ENCODE assay signal across 11 mouse cellular contexts in the genomic region with DNA sequence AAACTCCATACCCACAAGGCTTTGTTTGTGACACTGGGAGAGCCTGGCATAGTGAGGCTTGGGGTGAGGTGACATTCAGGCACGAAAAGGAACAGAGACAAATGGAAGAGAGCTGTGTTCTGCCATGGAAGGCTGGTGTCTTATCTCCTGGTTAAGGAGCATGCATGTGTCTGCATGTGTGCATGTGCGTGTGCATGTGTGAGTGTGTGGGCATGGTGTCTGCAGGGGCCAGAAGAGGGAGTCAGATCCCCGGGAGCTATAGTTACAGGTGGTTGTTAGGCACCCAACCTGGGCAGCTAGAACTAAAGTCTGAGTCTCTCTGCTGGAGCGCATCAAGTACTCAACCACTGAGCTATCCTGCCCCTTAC.
DNase-seq lines count a peak whose midpoint lies in the region; ATAC-seq and TF ChIP-seq lines count a peak whose summit lies in the region.
"Had no signal": no experiment of that assay in that cellular context is flagged by ENCODE, and none has a peak within 500 bp of the region (broad histone marks: within the 10 kb centered on the region; RNA-seq: fewer than 3 reads in every experiment).

No protein-coding gene starts in this region.

- peak overlapping the region; percentile 50 for H3K27ac ChIP-seq in hindbrain, embryonic 10.5 days
- H3K27ac ChIP-seq in hindbrain, embryonic 12.5 days, result no peak overlapping the region
- peak overlapping the region; percentile 82 for H3K27ac ChIP-seq in midbrain, embryonic 10.5 days (replicated peaks)
- no peak overlapping the region for H3K27ac ChIP-seq in midbrain, postnatal 0 days (ENCODE audit: low read depth, low read length)
- H3K27ac ChIP-seq in limb, embryonic 11.5 days (replicated peaks; ENCODE audit: low read depth, low read length), result no peak overlapping the region
- H3K27ac ChIP-seq: liver, embryonic 14.5 days; neural tube, embryonic 13.5 days had no signal

- no peaks in the 10 kb centered on the region for H3K9me3 ChIP-seq in hindbrain, embryonic 10.5 days
- H3K9me3 ChIP-seq in hindbrain, embryonic 12.5 days (replicated peaks), result no peaks in the 10 kb centered on the region
- no peaks in the 10 kb centered on the region for H3K9me3 ChIP-seq in midbrain, embryonic 10.5 days (replicated peaks)
- H3K9me3 ChIP-seq in midbrain, postnatal 0 days (ENCODE audit: low read length), result no peaks in the 10 kb centered on the region
- H3K9me3 ChIP-seq in limb, embryonic 11.5 days (ENCODE audit: control insufficient read depth, low read length), result no peaks in the 10 kb centered on the region
- H3K9me3 ChIP-seq: neural tube, embryonic 13.5 days had no signal

- WGBS in hindbrain, embryonic 10.5 days, result 44% methylated on average over 4 of the region's 4 CpGs
- 56% methylated on average over 4 of the region's 4 CpGs for WGBS in hindbrain, embryonic 12.5 days
- 34% methylated on average over 4 of the region's 4 CpGs for WGBS in midbrain, embryonic 10.5 days
- 42% methylated on average over 4 of the region's 4 CpGs for WGBS in midbrain, postnatal 0 days
- WGBS in limb, embryonic 11.5 days, result 53% methylated on average over 4 of the region's 4 CpGs

- peaks cover 30% of the 10 kb centered on the region for H3K4me1 ChIP-seq in hindbrain, embryonic 10.5 days (replicated peaks)
- H3K4me1 ChIP-seq in hindbrain, embryonic 12.5 days, result peaks cover 10% of the 10 kb centered on the region
- H3K4me1 ChIP-seq in midbrain, embryonic 10.5 days, result peaks cover 45% of the 10 kb centered on the region
- H3K4me1 ChIP-seq in midbrain, postnatal 0 days (ENCODE audit: insufficient read depth, low read length), result peaks cover 12% of the 10 kb centered on the region
- H3K4me1 ChIP-seq in limb, embryonic 11.5 days (ENCODE audit: control insufficient read depth, insufficient read depth, low read length), result peaks cover 20% of the 10 kb centered on the region

- ATAC-seq in hindbrain, embryonic 12.5 days (ENCODE audit: low FRiP score), result no peak
- ATAC-seq in midbrain, postnatal 0 days (ENCODE audit: low FRiP score), result no peak
- peak; percentile 20 for ATAC-seq in limb, embryonic 11.5 days (ENCODE audit: insufficient number of reproducible peaks, low FRiP score, low TSS enrichment, low read depth)

- no peaks in the 10 kb centered on the region for H3K36me3 ChIP-seq in hindbrain, embryonic 10.5 days
- H3K36me3 ChIP-seq in hindbrain, embryonic 12.5 days, result no peaks in the 10 kb centered on the region
- H3K36me3 ChIP-seq in midbrain, embryonic 10.5 days, result no peaks in the 10 kb centered on the region
- H3K36me3 ChIP-seq in midbrain, postnatal 0 days (ENCODE audit: insufficient read depth, low read length), result no peaks in the 10 kb centered on the region
- H3K36me3 ChIP-seq in limb, embryonic 11.5 days (ENCODE audit: control insufficient read depth, insufficient read depth, low read length), result no peaks in the 10 kb centered on the region
- H3K36me3 ChIP-seq: neural tube, embryonic 13.5 days had no signal

- no peak overlapping the region for H3K4me2 ChIP-seq in hindbrain, embryonic 12.5 days (replicated peaks)
- no peak overlapping the region for H3K4me2 ChIP-seq in midbrain, postnatal 0 days (ENCODE audit: low read depth, low read length, poor library complexity, severe bottlenecking)
- H3K4me2 ChIP-seq in limb, embryonic 11.5 days (ENCODE audit: low read depth, severe bottlenecking), result no peak overlapping the region
- H3K4me2 ChIP-seq: neural tube, embryonic 13.5 days had no signal

- TF ChIP-seq CTCF in midbrain, postnatal 0 days (IDR thresholded peaks at IDR 0.05), result no peak

- no peak for DNase-seq in hindbrain, embryonic 10.5 days (ENCODE audit: low spot score)
- DNase-seq in midbrain, embryonic 10.5 days (ENCODE audit: low spot score), result no peak
- no peak for DNase-seq in midbrain, postnatal 0 days (ENCODE audit: low spot score)
- DNase-seq in limb, embryonic 11.5 days (ENCODE audit: low spot score), result no peak
- no peak for DNase-seq in frontal cortex, postnatal 36 days (ENCODE audit: low spot score in 2 of 2)
- no peak for DNase-seq in cerebellum, postnatal 25 days
- DNase-seq: heart, postnatal 4 days; right cerebral cortex, adult 18-20 months had no signal

- H3K4me3 ChIP-seq in hindbrain, embryonic 10.5 days, result no peak overlapping the region
- no peak overlapping the region for H3K4me3 ChIP-seq in hindbrain, embryonic 12.5 days
- H3K4me3 ChIP-seq in midbrain, embryonic 10.5 days, result no peak overlapping the region
- no peak overlapping the region for H3K4me3 ChIP-seq in midbrain, postnatal 0 days (ENCODE audit: low read depth, low read length)
- H3K4me3 ChIP-seq in limb, embryonic 11.5 days (ENCODE audit: low read depth, low read length), result no peak overlapping the region
- H3K4me3 ChIP-seq: neural tube, embryonic 13.5 days had no signal

- H3K27me3 ChIP-seq in hindbrain, embryonic 10.5 days (ENCODE audit: insufficient read depth, poor library complexity, severe bottlenecking), result no peaks in the 10 kb centered on the region
- no peaks in the 10 kb centered on the region for H3K27me3 ChIP-seq in hindbrain, embryonic 12.5 days
- H3K27me3 ChIP-seq in midbrain, embryonic 10.5 days (ENCODE audit: low read depth, poor library complexity, severe bottlenecking), result no peaks in the 10 kb centered on the region
- H3K27me3 ChIP-seq in midbrain, postnatal 0 days (ENCODE audit: insufficient read depth, low read length), result no peaks in the 10 kb centered on the region
- H3K27me3 ChIP-seq in limb, embryonic 11.5 days (ENCODE audit: control insufficient read depth, insufficient read depth, low read length), result no peaks in the 10 kb centered on the region
- H3K27me3 ChIP-seq: neural tube, embryonic 13.5 days had no signal

- H3K9ac ChIP-seq in hindbrain, embryonic 12.5 days, result no peak overlapping the region
- no peak overlapping the region for H3K9ac ChIP-seq in midbrain, postnatal 0 days (replicated peaks; ENCODE audit: low read length, poor library complexity, severe bottlenecking)
- no peak overlapping the region for H3K9ac ChIP-seq in limb, embryonic 11.5 days (ENCODE audit: low read length)
- H3K9ac ChIP-seq: liver, embryonic 14.5 days; neural tube, embryonic 13.5 days had no signal

Comparison
In these comparisons a context has a peak if more than half of its experiments do, and no peak if none do; other contexts are left out.
1. H3K27ac ChIP-seq: peak in hindbrain, embryonic 10.5 days (single experiment) and midbrain, embryonic 10.5 days (single experiment); none in hindbrain, embryonic 12.5 days (single experiment), midbrain, postnatal 0 days (single experiment) and limb, embryonic 11.5 days (single experiment).